Mouse (Mus musculus) ES-E14 (cell line): Measurements from ENCODE around the gene Letm1. TPM values are rescaled to one million over a fixed set of nuclear protein-coding genes. Genes with fewer than 3 reads are reported as not detected.
A peak's percentile ranks its signal among the peaks of the same experiment; 100 is the strongest.

Source experiments
- DNase-seq: peaks from one replicate; pipeline ENCODE4 v3.0.0-alpha.2; 2013; ENCODE audit warnings: low read depth, low spot score
- H3K27ac ChIP-seq: 2 replicates; pipeline ENCODE4 v1.5.1; 2012; ENCODE audit warnings: low read depth, mild to moderate bottlenecking, low read length, moderate library complexity, mixed read lengths; ENCODE audit not compliant: poor library complexity, insufficient read depth, severe bottlenecking
- H3K36me3 ChIP-seq: 2 replicates; pipeline ENCODE4 v1.6.1; 2012; ENCODE audit warnings: mild to moderate bottlenecking, low read length, moderate library complexity, mixed read lengths; ENCODE audit not compliant: control insufficient read depth, poor library complexity, insufficient read depth, severe bottlenecking
- H3K4me1 ChIP-seq, 2 experiments: fragments of 150-350 bp in 1 of 2; sonication (generic) in 1 of 2; 2 replicates each; pipeline ENCODE4 v1.6.1; 2012; ENCODE audit warnings: low read length in 2 of 2, mild to moderate bottlenecking in 1 of 2, mixed read lengths in 1 of 2; ENCODE audit not compliant: control insufficient read depth in 2 of 2, insufficient read depth in 2 of 2, poor library complexity in 1 of 2
- H3K4me3 ChIP-seq, 2 experiments: fragments of 150-350 bp in 1 of 2; sonication (generic) in 1 of 2; 2 replicates each; pipeline ENCODE4 v1.5.1; 2012; ENCODE audit warnings: low read length in 2 of 2, low read depth in 1 of 2, mild to moderate bottlenecking in 1 of 2, mixed read lengths in 1 of 2; ENCODE audit not compliant: insufficient read depth in 1 of 2, poor library complexity in 1 of 2, severe bottlenecking in 1 of 2
- H3K9ac ChIP-seq: 2 replicates; pipeline ENCODE4 v1.6.1; 2012; ENCODE audit warnings: low read depth, mild to moderate bottlenecking, low read length, mixed read lengths; ENCODE audit not compliant: poor library complexity, insufficient read depth, severe bottlenecking
- H3K9me3 ChIP-seq: fragments of 150-350 bp; sonication (generic); 2 replicates; pipeline ENCODE4 v1.6.1; 2012; ENCODE audit warnings: low read depth, mild to moderate bottlenecking, low read length; ENCODE audit not compliant: control insufficient read depth, insufficient read depth
- CHD2 ChIP-seq: IDR thresholded peaks from 2 replicates; pipeline ENCODE4 v1.6.1; 2014; ENCODE audit warnings: mild to moderate bottlenecking, low read depth, low read length, inconsistent platforms
- HCFC1 ChIP-seq: IDR thresholded peaks from 2 replicates; pipeline ENCODE4 v1.6.1; 2012; ENCODE audit warnings: low read length, inconsistent platforms, borderline replicate concordance; ENCODE audit not compliant: insufficient read depth
- MAFK ChIP-seq: IDR thresholded peaks from 2 replicates; pipeline ENCODE4 v1.6.1; 2014; ENCODE audit warnings: mild to moderate bottlenecking, low read depth, low read length, inconsistent platforms; ENCODE audit not compliant: insufficient read depth
- ZC3H11A ChIP-seq: IDR thresholded peaks from 2 replicates; pipeline ENCODE4 v1.6.1; 2012; ENCODE audit warnings: low read depth, mild to moderate bottlenecking, inconsistent platforms, low read length, borderline replicate concordance
- ZNF384 ChIP-seq: IDR thresholded peaks from 2 replicates; pipeline ENCODE4 v1.6.1; 2012; ENCODE audit warnings: low read depth, low read length, inconsistent platforms
- in situ Hi-C, 2 experiments: fragments of 600-800 bp; cut with MboI; formaldehyde crosslinking; loops; one replicate each; pipeline ENCODE4 v1.15.1; 2025; ENCODE audit warnings: low sequenced_read_pairs in 2 of 2, inconsistent platforms in 1 of 2; ENCODE audit not compliant: unreplicated experiment in 2 of 2
- total RNA-seq: library from RNA; depleted of rRNA; stranded (reverse); fragments of 300-350 nt; gene quantifications from 2 replicates; pipeline ENCODE4 v1.2.3, GENCODE M21; 2012

Gene Letm1
- total RNA-seq, 1 experiment, result 36.5 TPM

DNA sequence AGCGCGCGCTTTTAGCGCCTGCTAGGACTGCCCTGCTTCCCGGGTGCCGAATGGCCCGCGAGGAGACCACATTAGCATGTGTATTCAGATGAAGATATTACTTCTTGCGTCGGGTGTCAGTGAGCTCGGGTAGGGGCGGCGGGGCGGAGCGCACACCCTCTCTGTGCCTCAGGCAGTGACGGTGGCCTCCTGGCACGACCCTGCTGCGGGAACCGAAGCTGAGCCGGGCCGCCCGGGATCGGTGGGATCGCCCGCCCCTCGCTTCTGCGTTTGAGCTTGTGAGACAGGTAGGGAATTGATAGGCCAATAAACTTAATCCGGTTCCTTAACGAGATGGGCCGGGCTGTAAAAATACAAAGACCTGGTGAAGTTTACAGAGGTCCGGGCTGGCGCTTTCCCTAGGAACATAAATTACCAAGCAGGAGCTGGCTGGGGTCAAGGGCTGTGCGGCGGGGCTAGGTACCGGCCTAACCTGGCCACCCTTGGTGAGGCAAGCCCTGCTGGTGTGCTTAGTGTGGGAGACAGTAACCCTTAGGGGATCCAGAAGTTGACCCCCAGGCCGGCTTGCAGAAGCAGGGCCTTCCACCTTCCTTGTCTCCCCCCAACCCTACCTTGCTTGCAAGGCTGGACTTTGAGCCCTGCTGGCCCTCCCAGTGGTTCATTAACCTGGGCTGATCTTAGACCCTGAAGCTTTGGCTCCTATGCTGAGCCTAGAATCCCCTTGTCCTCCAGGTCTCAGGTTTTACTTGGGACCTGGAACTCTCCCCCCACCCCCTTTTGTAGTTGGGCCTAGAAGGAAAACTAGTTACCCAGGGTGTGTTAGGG lies 58.8 kb downstream of the Letm1 start:
- peaks cover 0 to 7% of the 10 kb centered on the region in 2 experiments; a peak in 1 of 4 replicates for H3K4me1 ChIP-seq
- H3K27ac ChIP-seq, result no peak overlapping the region
- in situ Hi-C loops, result loop anchor here in 1 of 2 experiments (10.0 to 25.0 kb wide), 2 partner anchors 289 to 1663 kb away; partner anchors contain the start of genes Hmx1 and Nkx1-1
- no peak for DNase-seq
- H3K36me3 ChIP-seq, result no peaks in the 10 kb centered on the region
- H3K9ac ChIP-seq, result no peak overlapping the region
- no peaks in the 10 kb centered on the region for H3K9me3 ChIP-seq
- TF ChIP-seq ZC3H11A (no peak), ZNF384 (no peak)
- H3K4me3 ChIP-seq, result peak overlapping the region; percentile 26 to 55

DNA sequence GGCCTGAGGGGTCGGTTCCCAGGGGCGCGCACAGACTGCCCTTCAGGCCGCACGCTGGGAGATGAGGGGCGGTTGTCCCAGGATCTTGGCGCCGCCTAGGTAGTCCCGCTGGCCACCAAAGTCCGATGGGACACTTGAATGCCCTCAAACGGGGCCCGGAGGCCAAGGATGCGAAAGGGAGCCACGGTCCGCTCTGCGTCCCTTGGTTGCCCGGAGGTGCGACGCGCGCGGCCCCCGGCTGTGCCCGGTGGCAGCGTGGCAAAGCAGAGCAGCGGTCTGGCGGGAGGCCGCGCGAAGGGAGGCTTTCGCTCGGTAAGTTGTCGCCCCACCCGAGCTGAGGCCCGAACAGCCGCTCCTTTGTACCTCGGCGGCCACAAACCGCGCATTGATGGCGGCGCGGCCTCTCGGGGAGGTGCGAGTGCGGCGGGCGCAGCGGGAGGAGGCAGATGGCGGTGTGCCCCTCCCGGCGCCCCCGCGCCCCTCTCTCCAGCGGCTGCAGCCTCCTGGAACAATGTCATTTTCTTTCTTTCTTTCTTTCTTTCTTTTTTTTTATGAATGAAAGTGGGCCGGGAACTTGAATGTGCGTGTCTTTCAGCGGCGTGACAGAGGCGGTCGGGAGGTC lies 59.5 kb downstream of the Letm1 start:
- in situ Hi-C loops, result loop anchor here in 1 of 2 experiments (10.0 to 25.0 kb wide), 2 partner anchors 288 to 1664 kb away; partner anchors contain the start of genes Hmx1 and Nkx1-1
- H3K4me1 ChIP-seq, result peaks cover 0 to 7% of the 10 kb centered on the region in 2 experiments; a peak in 1 of 4 replicates
- H3K36me3 ChIP-seq, result no peaks in the 10 kb centered on the region
- TF ChIP-seq ZNF384 (no peak), HCFC1 (no peak), ZC3H11A (no peak), MAFK (no peak), CHD2 (no peak)
- H3K27ac ChIP-seq, result no peak overlapping the region
- no peak overlapping the region for H3K9ac ChIP-seq
- no peak for DNase-seq
- H3K4me3 ChIP-seq, result peak overlapping the region; percentile 26 to 55
- H3K9me3 ChIP-seq, result no peaks in the 10 kb centered on the region

- Histone ChIP-seq H3K4me3 (peak overlapping the region; percentile 55 to 72), H3K9ac (peak overlapping the region; percentile 53), H3K9me3 (no peaks in the 10 kb centered on the region), H3K27ac (no peak overlapping the region), H3K36me3 (no peaks in the 10 kb centered on the region), H3K4me1 (peaks cover 0 to 7% of the 10 kb centered on the region in 2 experiments; a peak in 1 of 4 replicates)
- DNase-seq, result no peak
- in situ Hi-C loops, result loop anchor here in 1 of 2 experiments (10.0 to 25.0 kb wide), 2 partner anchors 288 to 1665 kb away; partner anchors contain the start of genes Hmx1 and Nkx1-1
- TF ChIP-seq ZC3H11A (no peak), MAFK (no peak), ZNF384 (no peak), CHD2 (no peak), HCFC1 (no peak)
These were observed 60.2 kb downstream of the Letm1 start for GRCm38 (mm10) chr5:33722266-33723018.

DNA sequence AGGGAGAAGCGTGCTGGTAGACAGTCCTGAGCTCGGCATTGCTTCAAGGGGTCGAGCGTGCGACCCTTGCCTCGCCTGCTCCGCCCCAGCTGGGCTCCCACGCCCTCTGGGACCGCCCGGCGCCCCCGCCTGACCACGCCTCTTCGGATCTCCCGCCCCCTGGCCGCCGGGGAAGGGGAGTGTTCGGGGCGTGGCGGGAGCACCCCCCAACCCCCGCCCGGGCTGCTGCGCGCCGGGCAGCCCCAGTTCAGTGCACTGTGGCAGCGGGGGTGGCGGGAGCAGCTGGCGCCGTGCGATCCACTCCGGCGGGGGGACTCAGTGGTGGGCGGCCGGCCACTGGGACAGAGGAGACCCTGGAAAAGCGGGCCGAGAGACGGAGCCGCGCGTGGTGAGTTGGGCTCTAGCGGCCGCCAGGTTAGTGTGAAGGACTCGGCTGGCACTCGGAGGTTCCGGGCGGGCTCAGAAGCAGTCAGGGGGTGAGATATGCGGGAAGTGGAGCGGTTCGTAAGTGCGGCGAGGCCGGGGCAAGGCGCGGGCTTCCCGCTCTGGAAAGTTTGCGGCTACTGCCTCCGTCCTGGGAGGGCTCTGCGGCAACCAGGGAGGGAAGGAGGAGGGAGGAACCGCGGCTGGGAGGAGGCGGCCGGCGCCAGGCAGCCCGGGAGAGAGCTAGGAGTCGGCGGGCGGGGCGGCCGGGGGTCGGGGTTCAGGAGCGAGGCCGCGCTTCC lies 60.9 kb downstream of the Letm1 start, which contains the start of gene Fgfr3:
Fgfr3 (plus strand) TSS at position 134 of the 725 bp plus-strand sequence.
- peak within 1 kb of the TSS; percentile 55 to 72 for H3K4me3 ChIP-seq
- no peak within 1 kb of the TSS for H3K27ac ChIP-seq
- no peaks in the 10 kb centered on the region for H3K36me3 ChIP-seq
- peak within 1 kb of the TSS; percentile 53 for H3K9ac ChIP-seq
- H3K4me1 ChIP-seq, result peaks cover 0 to 7% of the 10 kb centered on the region in 2 experiments; a peak in 1 of 4 replicates
- TF ChIP-seq HCFC1 (no peak), ZC3H11A (no peak), CHD2 (no peak), MAFK (no peak), ZNF384 (no peak)
- no peaks in the 10 kb centered on the region for H3K9me3 ChIP-seq
- in situ Hi-C loops, result loop anchor here in 1 of 2 experiments (10.0 to 25.0 kb wide), 2 partner anchors 287 to 1666 kb away; partner anchors contain the start of genes Hmx1 and Nkx1-1
- no peak for DNase-seq
